Mouse (Mus musculus) liver, embryonic 16.5 days (tissue): Measurements from ENCODE around the gene Pogz. TPM values are rescaled to one million over a fixed set of nuclear protein-coding genes. Genes with fewer than 3 reads are reported as not detected.
A peak's percentile ranks its signal among the peaks of the same experiment; 100 is the strongest.
"Not testable (repeated sequence)": the region's sequence is repeated elsewhere in the genome, so short reads cannot be mapped to it uniquely, and the experiment has no call there.

Experiments used
- ATAC-seq: fragments of 200-750 bp; cut with Nextera tagmentation; 2 replicates; pipeline ENCODE4 v1.8.0; 2017; ENCODE audit warnings: low read depth, mild to moderate bottlenecking, moderate number of reproducible peaks, moderate library complexity
- H3K27ac ChIP-seq: fragments of 300-500 bp; sonication (generic); 2 replicates; pipeline ENCODE4 v1.5.1; 2014; ENCODE audit warnings: mild to moderate bottlenecking, low read length
- H3K27me3 ChIP-seq: fragments of 300-500 bp; sonication (generic); 2 replicates; pipeline ENCODE4 v1.6.1; 2014; ENCODE audit warnings: low read depth, low read length, mixed read lengths; ENCODE audit not compliant: control insufficient read depth, insufficient read depth
- H3K36me3 ChIP-seq: fragments of 300-500 bp; sonication (generic); 2 replicates; pipeline ENCODE4 v1.6.1; 2014; ENCODE audit warnings: mild to moderate bottlenecking; ENCODE audit not compliant: control insufficient read depth, insufficient read depth
- H3K4me1 ChIP-seq: fragments of 300-500 bp; sonication (generic); 2 replicates; pipeline ENCODE4 v1.6.1; 2014; ENCODE audit warnings: low read depth, low read length, mixed read lengths; ENCODE audit not compliant: control insufficient read depth
- H3K4me2 ChIP-seq: fragments of 300-500 bp; sonication (generic); 2 replicates; pipeline ENCODE4 v1.6.1; 2014; ENCODE audit warnings: low read depth, low read length, mixed read lengths
- H3K4me3 ChIP-seq: fragments of 300-500 bp; sonication (generic); 2 replicates; pipeline ENCODE4 v1.5.1; 2014; ENCODE audit warnings: low read depth, mild to moderate bottlenecking, low read length
- H3K9ac ChIP-seq: fragments of 300-500 bp; sonication (generic); 2 replicates; pipeline ENCODE4 v1.6.1; 2014; ENCODE audit warnings: low read depth, low read length
- H3K9me3 ChIP-seq: fragments of 300-500 bp; sonication (generic); replicated peaks from 2 replicates; pipeline ENCODE4 v1.6.1; 2016; ENCODE audit warnings: low read length; ENCODE audit not compliant: control insufficient read depth
- WGBS: fragments of 180-500 bp; shearing (Covaris S2); extraction: QIAGEN DNeasy Blood & Tissue Kit; methylation state at CpG from one replicate; pipeline ENCODE4 v1.1.7; 2014; ENCODE audit not compliant: insufficient replicate concordance; 5-methylcytosine and 5-hydroxymethylcytosine counted together
- polyA plus RNA-seq: library from polyadenylated mRNA; unstranded; fragments of >200 nt; fragmentation: Nextera tagmentation; extraction: Ambion mirVana; gene quantifications from 2 replicates; pipeline ENCODE4 v1.2.1, GENCODE M21; 2015

The Pogz gene
- polyA plus RNA-seq, 1 experiment from 2014 or later: 3.4 TPM

DNA sequence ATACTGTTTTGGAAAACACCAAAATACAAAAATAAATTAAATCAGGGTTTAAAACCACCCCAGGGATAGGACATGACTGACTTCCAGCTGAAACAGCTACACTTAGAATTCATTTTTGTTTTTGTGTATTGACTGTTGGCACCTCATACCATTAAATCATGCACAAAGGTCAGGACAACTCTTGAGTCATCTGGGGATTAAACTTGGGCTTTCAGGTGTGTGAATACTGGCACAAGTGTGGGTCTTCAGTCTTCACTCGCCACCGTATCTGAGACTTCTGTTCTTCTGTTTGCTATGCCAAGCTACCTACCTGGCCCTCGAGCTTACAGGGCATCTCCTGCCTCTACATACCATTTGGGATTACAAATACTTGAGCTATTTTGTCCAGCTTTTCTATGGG lies 45.2 kb downstream of the Pogz start:
- H3K36me3 ChIP-seq: peaks cover 40% of the 10 kb centered on the region
- 74% methylated on average over 3 of the region's 3 CpGs for WGBS
- no peak for ATAC-seq

DNA sequence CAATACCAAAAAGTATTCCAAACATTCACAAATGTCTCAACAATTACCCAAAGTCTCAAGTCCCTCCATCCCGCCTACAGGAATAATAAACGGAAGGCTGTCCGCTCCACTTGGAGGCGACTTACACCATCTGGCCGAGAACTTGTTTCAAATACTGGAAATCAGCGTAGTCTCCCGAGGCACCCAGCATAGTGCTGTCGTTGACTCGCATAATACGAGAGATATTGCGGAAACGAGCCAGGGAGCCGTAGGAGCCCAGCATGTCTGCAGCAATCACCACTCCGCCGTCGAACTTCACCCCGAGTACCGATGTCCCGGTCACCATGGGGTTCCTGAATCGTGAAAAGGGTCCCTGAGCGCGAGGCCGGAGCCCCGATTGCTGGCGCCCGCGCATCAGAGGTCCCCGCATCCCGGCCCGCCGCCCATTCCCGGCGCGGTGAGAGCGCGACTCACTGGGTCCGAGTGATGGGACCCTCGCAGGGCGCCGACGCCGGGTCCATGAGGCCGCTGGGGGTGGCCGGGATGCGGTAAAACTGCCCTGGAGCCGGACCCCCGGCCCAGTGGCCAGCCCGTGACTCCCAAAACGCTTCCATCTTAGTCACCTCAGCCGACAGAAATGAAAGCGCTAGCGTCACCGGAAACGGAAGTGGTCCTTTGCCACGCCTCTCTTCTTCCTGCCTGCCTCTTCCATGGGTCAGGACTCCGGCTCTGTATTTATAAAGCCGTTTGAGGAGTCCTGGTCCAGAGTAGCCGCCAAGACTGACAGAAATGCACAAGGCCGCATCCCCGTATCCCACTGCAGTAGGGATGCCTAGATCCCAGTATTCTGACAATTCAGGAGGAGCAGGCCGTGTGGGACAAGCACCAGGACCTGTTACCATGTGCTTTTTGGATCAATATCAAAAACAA lies 49.2 kb downstream of the Pogz start, which contains the start of gene Psmb4:
Psmb4 (minus strand) TSS at position 646 of the 909 bp plus-strand sequence.
- H3K4me2 ChIP-seq: peak within 1 kb of the TSS; percentile 96
- WGBS: under 1% methylated on average over 61 of the region's 61 CpGs

More for the DNA sequence above, 45.2 kb downstream of the Pogz start:
- no peak overlapping the region for H3K27ac ChIP-seq
- no peak overlapping the region for H3K4me2 ChIP-seq
- H3K27me3 ChIP-seq: no peaks in the 10 kb centered on the region
- H3K9ac ChIP-seq: no peak overlapping the region
- H3K4me3 ChIP-seq: no peak overlapping the region
- H3K4me1 ChIP-seq: peaks cover 14% of the 10 kb centered on the region
- H3K9me3 ChIP-seq: no peaks in the 10 kb centered on the region

DNA sequence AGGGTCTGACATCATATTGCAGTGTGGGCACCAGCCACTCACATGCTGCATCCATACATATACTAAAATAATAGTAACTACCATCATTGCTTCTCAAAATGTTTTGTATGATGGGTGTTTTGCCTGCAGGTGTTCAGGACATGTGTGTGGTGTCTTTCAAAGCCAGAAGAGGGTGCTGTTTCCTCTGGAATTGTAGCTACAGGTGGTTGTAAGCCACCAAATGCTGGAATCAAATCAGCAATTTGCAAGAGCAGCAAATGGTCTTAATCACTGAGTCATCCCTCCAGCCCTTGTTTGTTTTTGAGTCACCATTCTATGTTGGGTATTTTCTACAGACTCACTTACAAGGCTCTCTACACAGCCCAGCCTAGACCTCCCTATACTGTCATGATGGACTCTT lies 51.2 kb downstream of the Pogz start:
- no peaks in the 10 kb centered on the region for H3K27me3 ChIP-seq
- no peak overlapping the region for H3K4me2 ChIP-seq
- peaks cover 12% of the 10 kb centered on the region for H3K36me3 ChIP-seq
- no peak overlapping the region for H3K9ac ChIP-seq
- no peaks in the 10 kb centered on the region for H3K9me3 ChIP-seq
- H3K27ac ChIP-seq: no peak overlapping the region
- H3K4me1 ChIP-seq: peaks cover 14% of the 10 kb centered on the region
- H3K4me3 ChIP-seq: no peak overlapping the region
- ATAC-seq: no peak

More for the DNA sequence above, 49.2 kb downstream of the Pogz start, which contains the start of gene Psmb4:
- H3K4me3 ChIP-seq: peak within 1 kb of the TSS; percentile 75
- no peaks in the 10 kb centered on the region for H3K27me3 ChIP-seq
- peaks cover 14% of the 10 kb centered on the region for H3K4me1 ChIP-seq
- H3K27ac ChIP-seq: peak within 1 kb of the TSS; percentile 74
- ATAC-seq: peak; percentile 82
- H3K36me3 ChIP-seq: peaks cover 18% of the 10 kb centered on the region
- peak within 1 kb of the TSS; percentile 79 for H3K9ac ChIP-seq
- no peaks in the 10 kb centered on the region for H3K9me3 ChIP-seq

DNA sequence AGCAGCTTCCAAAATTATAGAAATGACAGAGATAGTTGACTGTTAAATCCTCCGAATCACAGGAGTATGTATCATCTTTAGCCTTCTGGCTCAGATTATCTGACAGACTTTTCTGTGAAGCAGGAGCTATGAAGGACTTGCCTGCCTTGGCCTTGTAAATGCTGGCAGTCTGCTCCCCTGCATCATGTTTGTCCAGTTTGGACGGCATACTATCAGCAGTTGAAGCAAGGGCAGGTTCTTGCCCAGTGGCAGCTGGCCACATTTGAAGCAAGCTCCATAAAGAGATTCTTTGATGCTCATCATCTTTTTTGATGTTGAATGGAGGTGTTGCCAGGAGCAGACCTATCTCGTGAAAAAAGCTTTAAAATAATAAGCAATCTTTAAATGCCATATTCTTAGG lies 56.7 kb downstream of the Pogz start:
- H3K9me3 ChIP-seq: no peaks in the 10 kb centered on the region
- no peaks in the 10 kb centered on the region for H3K4me1 ChIP-seq
- no peak overlapping the region for H3K4me2 ChIP-seq
- 57% methylated on average over 3 of the region's 3 CpGs for WGBS
- no peak for ATAC-seq
- no peak overlapping the region for H3K4me3 ChIP-seq
- no peak overlapping the region for H3K27ac ChIP-seq
- H3K36me3 ChIP-seq: no peaks in the 10 kb centered on the region
- no peaks in the 10 kb centered on the region; the same call in none of the 2 replicates for H3K27me3 ChIP-seq
- H3K9ac ChIP-seq: no peak overlapping the region

DNA sequence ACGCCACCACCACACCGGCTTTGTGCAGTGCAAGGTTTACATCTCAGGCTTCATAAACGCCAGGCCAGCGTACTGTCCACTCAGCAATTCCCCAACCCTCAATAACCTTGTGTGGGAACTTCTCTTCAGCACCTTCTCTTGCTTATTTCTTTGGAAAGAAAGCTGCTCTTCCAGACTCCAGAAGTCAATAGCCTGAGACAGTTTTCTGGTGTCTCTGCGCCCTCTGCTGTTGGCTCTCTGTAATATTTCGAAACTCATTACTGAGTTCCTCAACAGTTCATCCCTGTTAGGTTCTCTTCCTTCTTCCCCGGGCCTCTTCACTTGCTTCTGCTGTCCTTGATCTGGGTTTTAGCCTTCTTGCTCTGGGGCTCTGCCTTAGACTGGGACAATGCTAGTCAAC lies 65.4 kb downstream of the Pogz start:
- H3K27ac ChIP-seq: no peak overlapping the region
- H3K9ac ChIP-seq: no peak overlapping the region
- no peaks in the 10 kb centered on the region for H3K36me3 ChIP-seq
- WGBS: 21% methylated on average over 7 of the region's 7 CpGs
- no peak overlapping the region for H3K4me2 ChIP-seq
- no peak; the same call in 1 of the 2 replicates for ATAC-seq
- no peaks in the 10 kb centered on the region for H3K9me3 ChIP-seq
- H3K27me3 ChIP-seq: no peaks in the 10 kb centered on the region
- H3K4me3 ChIP-seq: no peak overlapping the region
- H3K4me1 ChIP-seq: peaks cover 9% of the 10 kb centered on the region

DNA sequence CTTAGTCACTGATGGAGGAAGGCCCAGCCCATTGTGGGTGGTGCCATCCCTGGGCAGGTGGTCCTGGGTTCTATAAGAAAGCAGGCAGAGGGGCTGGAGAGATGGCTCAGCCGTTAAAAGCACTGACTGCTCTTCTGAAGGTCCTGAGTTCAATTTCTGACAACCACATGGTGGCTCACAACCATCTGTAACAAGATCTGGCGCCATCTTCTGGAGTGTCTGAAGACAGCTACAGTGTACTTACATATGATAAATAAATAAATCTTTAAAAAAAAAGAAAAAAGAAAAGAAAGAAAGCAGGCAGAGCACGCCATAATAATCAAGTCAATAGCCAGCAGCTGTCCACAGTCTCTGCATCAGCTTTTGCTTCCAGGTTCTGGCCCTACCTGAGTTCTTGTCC lies 67.4 kb downstream of the Pogz start:
- H3K9ac ChIP-seq, H3K36me3 ChIP-seq, H3K4me2 ChIP-seq, ATAC-seq, H3K4me3 ChIP-seq, H3K9me3 ChIP-seq, H3K27ac ChIP-seq, H3K27me3 ChIP-seq, H3K4me1 ChIP-seq: not testable (repeated sequence)
- WGBS: 54% methylated on average over 3 of the region's 3 CpGs

DNA sequence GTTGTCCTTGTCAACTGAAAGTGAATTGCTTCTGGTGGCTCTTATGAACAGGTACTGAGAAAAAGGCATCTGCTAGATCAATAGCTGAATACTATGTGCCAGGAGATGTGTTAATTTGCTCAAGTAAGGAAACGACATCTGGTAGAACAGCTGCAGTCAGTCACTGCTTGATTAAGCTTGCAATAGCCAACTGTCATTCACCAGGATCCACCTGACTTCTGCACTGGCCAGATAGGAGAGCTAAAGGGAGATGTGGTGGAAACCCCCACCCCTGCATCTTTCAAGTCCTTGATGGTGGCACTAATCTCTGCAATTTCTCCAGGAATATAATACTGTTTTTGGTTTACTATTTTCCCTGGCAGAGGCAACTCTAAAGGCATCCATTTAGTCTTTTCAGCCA lies 69.1 kb downstream of the Pogz start:
- peak; percentile 75 for ATAC-seq

DNA sequence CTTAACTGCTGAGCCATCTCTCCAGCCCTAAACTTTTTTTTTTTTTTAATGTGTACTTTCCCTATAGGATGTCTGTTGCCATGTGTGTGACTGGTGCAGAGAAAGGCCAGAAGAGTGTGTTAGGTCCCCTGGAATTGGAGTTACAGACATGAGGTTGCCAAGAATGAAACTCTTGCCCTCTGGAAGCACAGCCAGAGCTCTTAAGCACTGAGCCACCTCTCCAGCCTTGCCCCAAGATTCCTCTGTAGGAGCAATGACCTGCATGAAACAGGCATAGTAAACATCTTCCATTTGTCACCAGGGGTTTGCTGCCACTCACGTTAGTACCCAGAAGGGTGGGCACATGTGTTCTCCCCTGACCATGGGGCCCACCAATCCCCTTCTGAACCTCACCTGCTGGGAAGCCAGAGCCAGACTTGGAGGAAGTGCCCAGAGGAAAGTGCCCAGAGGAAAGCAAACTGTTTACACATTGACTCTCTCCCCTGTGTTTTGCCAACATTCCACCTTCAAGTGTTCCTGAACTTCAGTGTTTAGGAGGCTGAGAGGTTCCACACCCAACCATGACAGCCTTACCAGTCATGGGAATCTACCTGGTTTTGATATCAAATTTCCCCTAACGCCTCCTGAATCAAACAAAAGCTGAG lies 73.8 kb downstream of the Pogz start:
- Histone ChIP-seq H3K9ac (no peak overlapping the region), H3K36me3 (no peaks in the 10 kb centered on the region), H3K9me3 (no peaks in the 10 kb centered on the region), H3K27me3 (no peaks in the 10 kb centered on the region), H3K4me3 (no peak overlapping the region), H3K27ac (no peak overlapping the region), H3K4me1 (peaks cover 8% of the 10 kb centered on the region), H3K4me2 (no peak overlapping the region)
- 69% methylated on average over 2 of the region's 2 CpGs for WGBS
- ATAC-seq: no peak

More for the DNA sequence above, 69.1 kb downstream of the Pogz start:
- Histone ChIP-seq H3K9ac (no peak overlapping the region), H3K27me3 (no peaks in the 10 kb centered on the region), H3K36me3 (no peaks in the 10 kb centered on the region), H3K4me2 (no peak overlapping the region), H3K4me1 (peaks cover 9% of the 10 kb centered on the region), H3K9me3 (no peaks in the 10 kb centered on the region), H3K4me3 (no peak overlapping the region), H3K27ac (no peak overlapping the region)
- WGBS: 15% methylated on average over 1 of the region's 1 CpGs

DNA sequence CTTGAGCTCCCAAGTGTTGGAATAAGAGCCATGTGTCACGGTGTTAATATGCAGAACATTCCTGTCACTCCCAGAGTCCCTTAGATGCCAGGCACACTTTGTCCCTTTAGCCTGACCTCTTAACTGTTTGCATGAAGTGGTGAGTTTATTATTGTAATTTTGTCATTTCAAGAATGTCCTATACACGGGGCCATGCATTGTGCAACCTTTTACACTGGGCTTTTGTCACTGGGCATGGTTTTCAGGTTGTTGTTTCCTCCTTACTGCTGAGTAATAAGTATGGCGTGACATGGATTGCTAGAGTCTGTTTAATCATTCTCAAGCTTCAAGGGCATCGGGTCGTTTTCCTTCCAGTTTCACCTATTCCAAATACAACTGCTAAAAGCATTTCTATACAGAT lies 76.4 kb downstream of the Pogz start:
- Histone ChIP-seq H3K4me2 (no peak overlapping the region), H3K4me3 (no peak overlapping the region), H3K36me3 (no peaks in the 10 kb centered on the region), H3K4me1 (peaks cover 13% of the 10 kb centered on the region), H3K27ac (peak overlapping the region; percentile 3; the same call in 1 of the 2 replicates), H3K9me3 (no peaks in the 10 kb centered on the region), H3K9ac (no peak overlapping the region), H3K27me3 (no peaks in the 10 kb centered on the region)
- WGBS: 48% methylated on average over 5 of the region's 5 CpGs
- ATAC-seq: peak; percentile 60
